Mouse (Mus musculus) heart, embryonic 12.5 days (tissue): Measurements from ENCODE around the gene Pigk. TPM values are rescaled to one million over a fixed set of nuclear protein-coding genes. Genes with fewer than 3 reads are reported as not detected.
A peak's percentile ranks its signal among the peaks of the same experiment; 100 is the strongest.

Experiments used
- ATAC-seq: fragments of 200-750 bp; cut with Nextera tagmentation; 2 replicates; pipeline ENCODE4 v1.8.0; 2017; ENCODE audit warnings: moderate TSS enrichment, moderate library complexity; ENCODE audit not compliant: insufficient number of reproducible peaks, low FRiP score
- H3K27ac ChIP-seq: fragments of 300-500 bp; sonication (generic); 2 replicates; pipeline ENCODE4 v1.5.1; 2016; ENCODE audit warnings: mild to moderate bottlenecking, moderate library complexity; ENCODE audit not compliant: poor library complexity, severe bottlenecking
- H3K27me3 ChIP-seq: fragments of 300-500 bp; sonication (generic); replicated peaks from 2 replicates; pipeline ENCODE4 v1.6.1; 2016; ENCODE audit warnings: mild to moderate bottlenecking, moderate library complexity
- H3K36me3 ChIP-seq: fragments of 300-500 bp; sonication (generic); 2 replicates; pipeline ENCODE4 v1.6.1; 2016; ENCODE audit warnings: mild to moderate bottlenecking, moderate library complexity
- H3K4me1 ChIP-seq: fragments of 300-500 bp; sonication (generic); replicated peaks from 2 replicates; pipeline ENCODE4 v1.6.1; 2016; ENCODE audit warnings: mild to moderate bottlenecking
- H3K4me2 ChIP-seq: fragments of 300-500 bp; sonication (generic); 2 replicates; pipeline ENCODE4 v1.6.1; 2016; ENCODE audit warnings: mild to moderate bottlenecking, moderate library complexity
- H3K4me3 ChIP-seq: fragments of 300-500 bp; sonication (generic); 2 replicates; pipeline ENCODE4 v1.5.1; 2016; ENCODE audit warnings: mild to moderate bottlenecking
- H3K9ac ChIP-seq: fragments of 300-500 bp; sonication (generic); 2 replicates; pipeline ENCODE4 v1.6.1; 2016; ENCODE audit warnings: mild to moderate bottlenecking, moderate library complexity
- H3K9me3 ChIP-seq: fragments of 300-500 bp; sonication (generic); replicated peaks from 2 replicates; pipeline ENCODE4 v1.6.1; 2016; ENCODE audit warnings: mild to moderate bottlenecking, moderate library complexity
- WGBS: fragments of 180-500 bp; shearing (Covaris S2); methylation state at CpG from one replicate; pipeline ENCODE4 v1.1.7; 2016; 5-methylcytosine and 5-hydroxymethylcytosine counted together
- polyA plus RNA-seq: library from polyadenylated mRNA; unstranded; fragments of >200 nt; fragmentation: Nextera tagmentation; extraction: Ambion mirVana; gene quantifications from 2 replicates; pipeline ENCODE4 v1.2.1, GENCODE M21; 2016

Pigk gene
- polyA plus RNA-seq, 1 experiment from 2014 or later: 41.7 TPM

DNA sequence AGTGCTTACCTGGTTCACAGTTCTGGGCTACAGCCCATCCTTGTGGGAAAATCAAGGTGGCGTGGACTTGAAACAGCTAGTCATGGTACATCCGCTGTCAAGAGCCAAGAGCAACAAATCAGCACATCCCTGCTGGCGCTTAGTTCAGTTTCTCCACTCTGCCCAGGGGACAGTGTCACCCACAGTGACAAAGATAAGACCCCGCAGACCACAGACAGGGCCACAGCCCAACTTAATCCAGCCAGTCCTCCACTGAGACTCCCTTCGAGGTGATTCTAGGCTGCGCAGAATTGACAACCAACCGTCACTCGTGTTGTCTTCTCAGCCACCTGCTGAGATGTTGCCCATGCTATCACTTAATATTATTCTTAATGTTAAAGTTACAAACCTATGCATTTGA lies 211.5 kb downstream of the Pigk start:
- ATAC-seq: no peak
- Histone ChIP-seq H3K9me3 (no peaks in the 10 kb centered on the region), H3K4me2 (no peak overlapping the region), H3K9ac (no peak overlapping the region), H3K27ac (no peak overlapping the region), H3K36me3 (no peaks in the 10 kb centered on the region), H3K4me3 (no peak overlapping the region), H3K27me3 (no peaks in the 10 kb centered on the region), H3K4me1 (peaks cover 12% of the 10 kb centered on the region; the same call in 1 of the 2 replicates)
- 65% methylated on average over 8 of the region's 8 CpGs for WGBS

DNA sequence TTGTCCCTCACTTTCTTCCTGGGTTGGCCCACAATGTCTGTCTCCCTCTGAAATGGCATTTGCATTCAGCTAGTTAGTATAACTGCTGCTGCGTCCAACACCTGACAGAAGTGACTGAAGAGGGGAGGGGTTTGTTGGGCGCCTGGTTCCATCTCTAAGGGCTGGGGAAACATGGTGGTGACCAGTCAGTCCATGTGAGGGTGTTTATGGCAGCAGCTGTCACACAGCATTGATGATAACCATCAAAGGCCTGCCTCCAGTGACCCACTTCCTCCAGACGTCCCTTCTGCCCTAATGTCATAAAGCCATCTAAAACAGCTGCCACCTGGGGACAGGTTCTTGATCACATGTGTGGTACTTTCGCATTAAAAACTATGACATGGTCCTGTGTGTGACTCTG lies 212.3 kb downstream of the Pigk start:
- 65% methylated on average over 4 of the region's 4 CpGs for WGBS
- ATAC-seq: no peak
- H3K9me3 ChIP-seq: no peaks in the 10 kb centered on the region
- H3K4me2 ChIP-seq: no peak overlapping the region
- no peak overlapping the region for H3K27ac ChIP-seq
- H3K27me3 ChIP-seq: no peaks in the 10 kb centered on the region
- no peak overlapping the region for H3K9ac ChIP-seq
- no peak overlapping the region for H3K4me3 ChIP-seq
- H3K4me1 ChIP-seq: peaks cover 12% of the 10 kb centered on the region; the same call in 1 of the 2 replicates
- no peaks in the 10 kb centered on the region for H3K36me3 ChIP-seq

DNA sequence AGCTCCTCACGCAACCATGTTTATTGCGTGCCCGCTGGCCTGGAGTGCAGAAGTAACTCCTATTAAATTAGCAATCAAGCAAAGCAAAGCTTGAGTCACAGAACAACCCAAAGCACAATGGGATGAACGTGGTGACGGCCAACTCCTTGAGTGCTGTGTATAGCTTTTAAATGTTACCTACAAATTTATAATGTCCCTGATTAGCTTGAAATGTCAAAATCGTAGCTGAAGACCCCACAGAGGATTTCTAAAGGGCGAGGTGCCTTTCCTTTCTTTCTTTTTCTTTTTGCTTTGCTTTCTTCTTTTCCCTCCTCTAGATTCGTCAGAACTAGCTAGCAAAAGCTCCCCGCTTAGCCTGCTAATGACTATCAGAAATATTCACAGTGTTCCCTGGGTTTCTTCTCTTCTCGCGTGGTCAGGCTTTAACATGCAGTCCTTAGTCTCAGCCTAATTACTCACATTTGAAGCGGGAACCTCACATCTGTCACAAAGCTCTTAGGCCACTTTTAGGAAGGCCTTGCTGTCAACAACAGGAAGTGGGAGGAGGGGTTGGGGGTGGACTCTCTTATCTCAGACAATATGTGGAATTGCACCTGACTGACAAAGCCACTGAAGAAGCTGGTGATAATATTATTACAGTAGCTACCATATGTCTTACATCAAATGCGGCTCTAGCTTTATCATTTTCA lies 214.5 kb downstream of the Pigk start:
- Histone ChIP-seq H3K9me3 (no peaks in the 10 kb centered on the region), H3K36me3 (no peaks in the 10 kb centered on the region), H3K4me3 (no peak overlapping the region), H3K4me1 (peaks cover 12% of the 10 kb centered on the region; the same call in 1 of the 2 replicates), H3K9ac (no peak overlapping the region), H3K27me3 (no peaks in the 10 kb centered on the region), H3K27ac (no peak overlapping the region), H3K4me2 (0 out of 2 replicates have a peak overlapping the region, but pooled peaks have one; percentile 9)
- 45% methylated on average over 13 of the region's 13 CpGs for WGBS
- 0 out of 2 replicates have a peak, but pooled peaks have one; percentile 15 for ATAC-seq

DNA sequence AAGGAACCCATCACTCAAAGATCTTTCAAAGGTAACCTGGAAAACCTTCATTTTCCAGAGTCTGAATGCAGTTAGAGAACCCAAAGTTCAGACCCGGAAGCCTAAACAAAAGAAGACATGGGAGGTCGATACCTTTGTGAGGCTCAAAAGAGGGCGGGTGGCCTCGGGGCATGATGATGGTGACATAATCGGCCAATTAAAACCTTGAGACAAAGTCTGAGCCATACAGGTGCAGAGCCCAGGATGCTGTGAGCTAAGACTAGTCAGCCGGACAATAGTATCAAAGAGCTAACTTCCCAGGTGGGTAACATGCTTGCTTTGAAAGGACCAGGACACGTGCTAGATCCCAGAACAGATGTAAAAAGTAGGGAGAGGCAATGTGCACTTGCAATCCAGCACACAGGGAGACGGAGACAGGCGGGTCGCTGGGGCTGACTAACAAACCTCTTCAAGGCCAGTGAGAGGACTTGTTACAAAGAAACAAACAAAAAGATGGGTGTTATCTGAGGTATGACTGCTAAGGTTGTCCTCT lies 215.4 kb downstream of the Pigk start:
- Histone ChIP-seq H3K36me3 (no peaks in the 10 kb centered on the region), H3K27me3 (no peaks in the 10 kb centered on the region), H3K4me3 (no peak overlapping the region), H3K9me3 (no peaks in the 10 kb centered on the region), H3K4me2 (no peak overlapping the region), H3K4me1 (peaks cover 10% of the 10 kb centered on the region; the same call in 1 of the 2 replicates), H3K9ac (no peak overlapping the region), H3K27ac (no peak overlapping the region)
- WGBS: 68% methylated on average over 10 of the region's 10 CpGs
- no peak for ATAC-seq

DNA sequence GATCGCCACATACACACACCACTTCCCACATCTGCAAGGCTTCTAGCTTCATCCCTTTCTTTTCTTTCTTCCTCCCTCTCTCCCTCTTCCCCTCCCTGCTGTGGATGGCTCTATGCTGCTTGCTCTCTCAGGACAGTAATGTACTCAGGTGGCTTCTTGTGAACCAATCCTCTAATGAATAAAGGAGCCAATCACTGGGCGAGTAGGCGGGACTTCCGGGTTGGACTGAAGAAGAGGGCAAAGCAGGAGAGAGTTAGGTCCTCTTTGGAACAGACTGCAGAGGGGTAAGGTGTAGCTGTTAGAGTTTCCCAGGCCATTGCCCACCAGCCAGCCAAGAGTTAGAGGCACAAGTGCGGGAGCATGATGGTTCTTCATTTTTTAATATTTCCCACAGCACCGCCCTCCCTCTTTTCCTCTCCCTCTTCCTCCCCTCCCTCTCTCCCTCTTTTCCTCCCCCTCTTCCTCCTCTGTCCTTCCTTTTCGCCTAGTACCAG lies 215.9 kb downstream of the Pigk start:
- Histone ChIP-seq H3K27ac (no peak overlapping the region), H3K4me1 (peaks cover 10% of the 10 kb centered on the region; the same call in 1 of the 2 replicates)
- no peak for ATAC-seq

DNA sequence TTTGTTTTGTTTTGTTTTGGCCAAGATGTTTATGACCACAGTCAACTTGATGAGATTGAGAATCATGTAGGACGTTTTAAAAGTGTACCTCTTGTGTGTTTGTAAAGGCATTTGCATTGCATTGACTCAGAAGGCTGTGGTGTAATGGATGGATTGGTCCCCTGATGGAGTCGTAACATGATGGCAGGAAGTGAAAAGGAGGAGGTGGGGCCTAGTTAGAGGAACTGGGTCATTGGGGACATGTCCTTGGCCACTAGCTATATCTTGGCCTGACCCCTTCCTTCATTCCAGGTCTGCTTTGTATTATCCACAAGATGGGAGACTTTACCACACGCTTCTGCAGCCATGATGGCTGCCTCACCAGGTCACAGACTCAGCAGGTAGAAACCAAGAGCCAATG lies 217.5 kb downstream of the Pigk start:
- 84% methylated on average over 3 of the region's 3 CpGs for WGBS
- ATAC-seq: no peak
- H3K4me3 ChIP-seq: no peak overlapping the region

More for the DNA sequence above, 215.9 kb downstream of the Pigk start:
- no peak overlapping the region for H3K9ac ChIP-seq
- WGBS: 80% methylated on average over 7 of the region's 7 CpGs
- no peaks in the 10 kb centered on the region for H3K27me3 ChIP-seq
- no peaks in the 10 kb centered on the region for H3K36me3 ChIP-seq
- no peak overlapping the region for H3K4me3 ChIP-seq
- no peaks in the 10 kb centered on the region for H3K9me3 ChIP-seq
- H3K4me2 ChIP-seq: no peak overlapping the region

DNA sequence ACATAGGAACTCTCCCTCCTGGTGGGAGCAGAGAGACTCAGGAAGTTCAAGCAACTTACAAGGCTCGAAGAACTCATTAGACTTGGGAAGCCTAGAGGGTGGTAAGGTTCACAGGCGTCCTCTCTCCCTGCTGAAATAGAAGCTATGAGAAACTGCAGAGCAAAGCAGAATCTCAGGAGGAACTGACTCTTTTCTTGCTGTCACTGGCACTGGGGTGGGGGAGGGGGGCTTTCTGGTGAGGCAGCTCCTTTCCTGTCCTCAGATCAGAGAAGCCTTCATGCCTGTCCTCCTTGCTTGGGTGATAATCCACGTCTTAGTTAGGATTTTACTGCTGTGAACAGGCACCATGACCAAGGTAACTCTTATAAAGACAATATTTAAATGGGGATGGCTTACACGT lies 218.2 kb downstream of the Pigk start:
- H3K36me3 ChIP-seq: no peaks in the 10 kb centered on the region
- H3K4me1 ChIP-seq: peaks cover 10% of the 10 kb centered on the region; the same call in 1 of the 2 replicates
- no peaks in the 10 kb centered on the region for H3K27me3 ChIP-seq
- no peaks in the 10 kb centered on the region for H3K9me3 ChIP-seq
- no peak for ATAC-seq
- H3K4me3 ChIP-seq: no peak overlapping the region
- H3K4me2 ChIP-seq: no peak overlapping the region
- no peak overlapping the region for H3K27ac ChIP-seq
- WGBS: 69% methylated on average over 4 of the region's 4 CpGs
- H3K9ac ChIP-seq: no peak overlapping the region

More for the DNA sequence above, 217.5 kb downstream of the Pigk start:
- H3K27me3 ChIP-seq: no peaks in the 10 kb centered on the region
- no peaks in the 10 kb centered on the region for H3K36me3 ChIP-seq
- no peaks in the 10 kb centered on the region for H3K9me3 ChIP-seq
- H3K27ac ChIP-seq: no peak overlapping the region
- no peak overlapping the region for H3K4me2 ChIP-seq
- no peak overlapping the region for H3K9ac ChIP-seq
- peaks cover 10% of the 10 kb centered on the region; the same call in 1 of the 2 replicates for H3K4me1 ChIP-seq

DNA sequence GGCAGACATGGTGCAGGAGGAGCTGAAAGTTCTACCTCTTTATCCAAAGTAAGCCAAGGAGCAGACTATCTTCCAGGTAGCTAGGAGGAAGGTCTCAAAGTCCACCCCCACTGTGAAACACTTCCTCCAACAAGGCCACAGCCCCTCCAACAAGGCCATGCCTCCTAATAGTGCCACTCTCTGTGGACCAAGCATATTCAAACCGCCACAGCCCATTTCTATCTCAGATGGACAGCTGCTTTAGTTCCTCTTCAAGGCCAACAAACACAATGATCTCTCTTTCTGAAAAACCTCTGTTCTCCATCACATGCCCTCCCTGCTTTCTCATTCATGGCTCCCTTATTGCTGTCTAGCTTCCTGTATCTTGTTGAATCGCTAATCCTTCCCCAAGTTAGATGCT lies 218.6 kb downstream of the Pigk start:
- Histone ChIP-seq H3K4me2 (no peak overlapping the region), H3K9ac (no peak overlapping the region), H3K27me3 (no peaks in the 10 kb centered on the region), H3K4me3 (no peak overlapping the region), H3K9me3 (no peaks in the 10 kb centered on the region), H3K27ac (no peak overlapping the region), H3K4me1 (peaks cover 10% of the 10 kb centered on the region; the same call in 1 of the 2 replicates), H3K36me3 (no peaks in the 10 kb centered on the region)
- 84% methylated on average over 2 of the region's 2 CpGs for WGBS
- ATAC-seq: no peak

DNA sequence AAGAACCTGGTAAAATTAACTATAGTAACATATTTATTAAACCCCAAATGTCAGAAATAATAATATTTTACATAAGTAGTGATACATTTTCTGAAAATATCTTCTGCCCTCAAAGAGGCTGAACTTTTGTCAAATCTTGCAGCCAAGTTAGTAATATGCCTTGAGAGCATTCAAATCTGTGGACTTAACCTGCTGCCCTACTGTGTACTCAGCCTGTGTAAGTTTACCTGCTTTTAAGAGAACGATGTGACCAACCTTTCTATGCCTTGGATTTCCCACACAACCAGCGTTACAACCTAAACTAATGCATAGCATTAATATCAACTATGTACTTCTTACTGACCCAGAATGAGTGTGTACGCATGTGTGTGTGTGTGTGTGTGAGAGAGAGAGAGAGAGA lies 219.8 kb downstream of the Pigk start:
- no peak overlapping the region for H3K4me2 ChIP-seq
- H3K36me3 ChIP-seq: no peaks in the 10 kb centered on the region
- WGBS: 93% methylated on average over 3 of the region's 3 CpGs

DNA sequence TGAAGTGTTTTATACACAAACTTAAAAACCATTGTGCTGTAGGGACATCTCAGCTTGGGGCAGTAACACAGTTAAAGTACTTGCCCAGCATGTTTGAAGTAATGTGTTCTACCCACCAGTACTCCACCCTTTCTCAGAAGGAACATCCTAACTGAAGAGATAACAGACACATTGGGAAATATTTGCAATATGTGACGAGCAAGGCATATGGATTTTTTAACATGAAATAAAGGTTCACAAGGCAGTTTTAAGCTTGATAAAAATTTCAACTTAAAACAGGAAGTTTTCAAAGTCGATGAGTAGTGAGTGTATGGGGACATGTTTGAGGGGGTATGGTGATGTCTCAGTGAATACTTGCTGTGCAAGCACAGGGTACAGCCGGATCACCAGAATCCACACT lies 222.4 kb downstream of the Pigk start:
- H3K36me3 ChIP-seq: no peaks in the 10 kb centered on the region
- H3K4me3 ChIP-seq: no peak overlapping the region
- no peaks in the 10 kb centered on the region for H3K4me1 ChIP-seq
- H3K9me3 ChIP-seq: no peaks in the 10 kb centered on the region
- no peak overlapping the region for H3K27ac ChIP-seq
- no peak overlapping the region for H3K4me2 ChIP-seq
- no peaks in the 10 kb centered on the region for H3K27me3 ChIP-seq
- no peak for ATAC-seq
- no peak overlapping the region for H3K9ac ChIP-seq
- 82% methylated on average over 3 of the region's 3 CpGs for WGBS

More for the DNA sequence above, 219.8 kb downstream of the Pigk start:
- H3K4me1 ChIP-seq: 0 out of 2 replicates have a peak, but pooled peaks cover 3% of the 10 kb centered on the region
- H3K27me3 ChIP-seq: no peaks in the 10 kb centered on the region
- ATAC-seq: no peak
- no peak overlapping the region for H3K4me3 ChIP-seq
- no peak overlapping the region for H3K27ac ChIP-seq
- H3K9ac ChIP-seq: no peak overlapping the region
- H3K9me3 ChIP-seq: no peaks in the 10 kb centered on the region

DNA sequence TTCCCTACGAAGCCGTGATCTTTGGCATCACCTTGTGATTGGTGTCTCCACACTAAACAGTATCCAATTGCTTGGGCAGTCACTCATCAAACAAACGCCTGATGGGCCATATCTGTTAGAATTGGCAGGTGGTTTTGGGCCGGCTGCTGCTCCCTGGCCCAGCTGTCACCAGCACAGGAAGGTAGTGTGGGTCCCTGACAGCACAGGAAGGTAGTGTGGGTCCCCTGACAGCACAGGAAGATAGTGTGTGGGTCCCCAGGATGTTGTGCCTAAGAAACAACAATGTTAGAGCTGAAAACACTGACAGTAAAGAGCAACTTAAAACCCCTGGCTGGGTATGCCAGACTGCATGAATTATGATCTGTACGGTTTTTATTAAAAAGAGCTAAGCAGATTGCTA lies 227.8 kb downstream of the Pigk start:
- no peak overlapping the region for H3K4me3 ChIP-seq
- whole genome bisulfite sequencing: 71% methylated on average over 5 of the region's 5 CpGs
- H3K36me3 ChIP-seq: no peaks in the 10 kb centered on the region

More for the DNA sequence above, 227.8 kb downstream of the Pigk start:
- Histone ChIP-seq H3K9ac (no peak overlapping the region), H3K4me2 (no peak overlapping the region), H3K27me3 (no peaks in the 10 kb centered on the region), H3K4me1 (no peaks in the 10 kb centered on the region), H3K27ac (no peak overlapping the region), H3K9me3 (no peaks in the 10 kb centered on the region)
- no peak for ATAC-seq
